Mouse (Mus musculus): ENCODE data around the gene A930004D18Rik.

The A930004D18Rik gene

GRCm38 (mm10) chr2:18038141-18038752 lies 710 bp upstream of the A930004D18Rik start:
- no peak for DNase-seq (ENCODE audit: low read depth, low spot score)

DNA sequence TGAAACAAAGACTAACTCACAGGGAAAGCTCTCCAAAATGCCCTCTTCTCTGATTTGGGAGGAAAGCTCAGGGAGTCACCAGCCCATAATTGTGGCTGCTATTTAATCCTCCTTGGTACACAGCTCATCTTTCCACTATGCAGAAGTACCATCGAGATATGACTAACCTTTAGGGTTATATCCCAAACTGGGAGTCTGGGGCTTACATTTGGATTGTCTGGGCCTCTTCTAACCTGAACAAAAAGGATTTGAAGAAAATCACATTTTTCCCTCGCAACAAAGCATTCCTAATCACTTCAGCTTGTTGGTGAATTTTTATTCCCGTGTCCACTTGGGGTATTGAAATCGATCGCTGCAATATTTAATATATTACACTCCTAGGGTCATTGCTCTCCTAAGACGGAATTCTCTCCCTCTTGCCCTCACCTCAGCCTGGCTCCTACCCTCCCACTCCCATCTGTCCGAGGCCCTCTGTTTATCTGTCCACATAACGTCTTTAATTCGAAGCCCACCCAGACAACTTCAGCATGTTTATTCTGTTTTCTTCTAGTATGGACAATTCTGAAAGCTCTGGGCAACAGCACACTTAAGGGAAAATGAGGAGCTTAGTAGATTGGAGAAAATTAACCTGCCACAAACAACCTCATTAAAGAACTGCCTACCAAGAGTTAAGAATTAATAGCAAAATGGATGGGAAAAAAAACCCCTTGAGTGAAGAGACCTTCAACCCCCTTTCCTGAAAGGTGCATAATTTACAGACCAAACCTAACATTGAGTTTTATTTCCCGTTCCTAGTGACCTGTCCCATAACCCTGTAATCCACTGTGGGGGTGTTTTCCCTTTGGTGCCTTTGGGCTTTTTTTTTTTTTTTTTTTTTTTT lies 2.9 kb downstream of the A930004D18Rik start:
- DNase-seq (ENCODE audit: low read depth, low spot score): no peak

DNA sequence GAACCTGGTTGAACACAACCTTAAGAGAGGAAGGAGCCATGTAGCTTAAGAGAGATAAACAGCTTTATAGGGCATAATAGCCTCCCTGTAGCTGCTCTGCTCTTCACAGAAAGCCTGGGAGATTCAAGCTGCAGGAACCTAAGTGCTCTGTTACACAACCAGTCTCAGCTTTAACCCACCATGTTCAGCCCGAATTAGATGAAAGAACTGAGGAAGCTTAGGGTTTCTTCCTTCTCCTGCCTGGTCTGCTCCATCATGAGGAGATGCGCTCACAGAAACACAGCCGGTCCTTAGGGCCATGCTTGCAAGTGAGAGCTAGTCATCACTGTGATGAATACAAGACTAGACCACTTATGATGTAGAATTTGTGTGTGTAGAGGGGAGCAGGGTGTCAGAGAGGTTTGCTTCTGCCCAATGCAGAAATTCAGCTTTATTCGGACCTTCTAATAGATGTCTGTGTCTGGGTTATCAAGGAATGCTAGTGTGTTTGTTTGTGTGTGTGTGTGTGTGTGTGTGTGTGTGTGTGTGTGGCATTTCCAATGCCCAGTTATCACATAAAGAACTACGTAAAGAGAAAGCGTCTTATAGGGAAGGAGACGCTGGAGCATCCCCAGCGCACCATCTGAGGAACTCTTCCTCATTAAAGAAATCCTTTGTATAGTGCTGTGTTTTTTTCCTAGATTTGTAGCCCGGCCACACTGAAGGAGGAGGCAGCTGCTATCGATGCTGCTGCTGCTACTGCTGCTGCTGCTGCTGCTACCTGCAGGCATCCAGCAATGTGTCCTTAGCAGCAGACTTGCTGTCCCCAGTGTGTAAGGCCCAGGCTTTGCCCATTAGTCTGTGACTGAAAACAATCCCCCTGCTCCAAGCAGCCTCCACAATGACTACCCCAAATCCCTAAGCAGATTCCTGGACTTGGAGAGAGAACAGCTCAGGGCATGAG lies 4.1 kb downstream of the A930004D18Rik start:
- DNase-seq (ENCODE audit: low read depth, low spot score): no peak

DNA sequence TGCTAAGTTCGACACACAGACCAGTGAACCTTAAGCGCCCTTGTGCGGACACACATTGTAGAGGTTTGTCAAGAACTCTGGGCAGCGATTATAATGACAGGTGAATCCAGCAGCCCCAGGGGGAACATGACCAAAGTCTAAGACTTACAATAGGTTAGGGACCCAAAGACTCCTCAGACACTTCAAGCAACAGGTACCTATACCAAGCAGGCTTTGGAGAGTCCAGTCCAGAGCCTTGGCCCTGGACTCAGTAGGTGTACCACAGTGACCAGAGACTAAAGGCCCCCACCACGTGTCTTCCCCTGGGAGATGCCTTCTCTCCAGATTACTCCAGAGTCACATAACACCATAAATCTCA lies 5.0 kb downstream of the A930004D18Rik start:
- no peak for DNase-seq (ENCODE audit: low read depth, low spot score)

- peak; percentile 94 for DNase-seq (ENCODE audit: low read depth, low spot score)
Observed at GRCm38 (mm10) chr2:18031831-18032537, 5.6 kb downstream of the A930004D18Rik start.

DNA sequence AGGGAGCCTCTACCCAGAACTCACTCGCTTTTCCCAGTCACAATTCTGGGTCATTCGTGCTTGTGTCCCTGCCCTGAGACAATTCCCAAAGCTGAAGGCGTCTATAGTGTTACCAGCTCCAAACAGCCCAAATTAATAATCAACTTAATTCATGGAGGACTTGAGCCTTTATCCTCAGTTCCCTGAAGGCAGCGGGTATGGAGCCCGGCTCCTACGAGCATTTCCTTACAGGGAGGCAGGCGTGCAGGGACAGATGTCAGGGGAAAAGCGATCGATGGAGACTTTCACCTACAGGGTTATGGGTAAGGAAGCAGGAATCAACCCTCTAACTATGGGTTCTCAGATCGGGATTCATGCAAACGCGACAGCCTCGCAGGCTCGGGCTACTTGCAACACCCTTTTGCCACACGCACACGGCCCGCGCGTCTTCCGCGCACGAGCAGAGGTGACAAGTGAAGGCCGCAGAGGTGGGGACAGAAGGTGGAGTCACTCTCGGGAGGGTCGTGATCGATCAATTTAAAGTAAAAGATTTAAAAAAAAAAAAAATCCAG lies 6.2 kb downstream of the A930004D18Rik start:
- DNase-seq (ENCODE audit: low read depth, low spot score): peak; percentile 70

DNA sequence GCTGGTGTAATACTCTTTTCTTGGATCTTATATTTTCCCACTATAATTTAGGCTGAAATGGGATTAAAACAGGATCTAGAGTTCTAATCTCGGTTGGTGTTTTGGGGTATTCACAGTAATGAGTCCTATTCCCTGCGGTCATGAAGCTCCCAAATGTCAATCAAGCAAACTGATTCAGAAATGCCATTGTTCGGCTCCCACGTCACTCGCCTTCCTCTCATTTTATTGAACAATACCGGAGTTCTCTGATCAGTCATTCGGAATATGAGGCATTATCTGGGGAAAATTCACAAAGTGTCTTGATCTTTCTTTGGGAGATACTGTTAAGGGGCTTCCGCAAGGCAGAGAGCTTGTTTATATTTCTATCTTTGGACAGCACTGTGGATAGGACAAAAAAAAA lies 7.0 kb downstream of the A930004D18Rik start:
- DNase-seq (ENCODE audit: low read depth, low spot score): no peak

DNA sequence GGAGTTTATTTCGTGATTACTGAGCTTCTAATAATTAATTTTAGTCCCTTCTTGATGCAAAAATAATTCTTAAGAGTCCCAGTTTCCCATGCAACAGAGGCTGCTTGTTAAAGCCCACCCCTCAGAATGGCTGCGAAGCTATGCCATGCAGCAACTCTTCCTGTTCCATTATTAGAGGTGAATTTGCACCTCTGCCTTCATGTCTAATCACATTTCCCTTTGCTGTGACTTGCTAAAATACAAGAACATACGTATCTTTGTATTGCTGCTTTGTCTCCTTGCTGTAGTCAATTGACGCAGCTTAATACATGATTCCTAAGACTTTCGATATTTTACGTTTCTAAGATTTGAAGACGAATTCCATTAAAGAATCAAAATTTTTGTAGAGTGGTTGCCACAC lies 7.9 kb downstream of the A930004D18Rik start:
- DNase-seq (ENCODE audit: low read depth, low spot score): no peak

DNA sequence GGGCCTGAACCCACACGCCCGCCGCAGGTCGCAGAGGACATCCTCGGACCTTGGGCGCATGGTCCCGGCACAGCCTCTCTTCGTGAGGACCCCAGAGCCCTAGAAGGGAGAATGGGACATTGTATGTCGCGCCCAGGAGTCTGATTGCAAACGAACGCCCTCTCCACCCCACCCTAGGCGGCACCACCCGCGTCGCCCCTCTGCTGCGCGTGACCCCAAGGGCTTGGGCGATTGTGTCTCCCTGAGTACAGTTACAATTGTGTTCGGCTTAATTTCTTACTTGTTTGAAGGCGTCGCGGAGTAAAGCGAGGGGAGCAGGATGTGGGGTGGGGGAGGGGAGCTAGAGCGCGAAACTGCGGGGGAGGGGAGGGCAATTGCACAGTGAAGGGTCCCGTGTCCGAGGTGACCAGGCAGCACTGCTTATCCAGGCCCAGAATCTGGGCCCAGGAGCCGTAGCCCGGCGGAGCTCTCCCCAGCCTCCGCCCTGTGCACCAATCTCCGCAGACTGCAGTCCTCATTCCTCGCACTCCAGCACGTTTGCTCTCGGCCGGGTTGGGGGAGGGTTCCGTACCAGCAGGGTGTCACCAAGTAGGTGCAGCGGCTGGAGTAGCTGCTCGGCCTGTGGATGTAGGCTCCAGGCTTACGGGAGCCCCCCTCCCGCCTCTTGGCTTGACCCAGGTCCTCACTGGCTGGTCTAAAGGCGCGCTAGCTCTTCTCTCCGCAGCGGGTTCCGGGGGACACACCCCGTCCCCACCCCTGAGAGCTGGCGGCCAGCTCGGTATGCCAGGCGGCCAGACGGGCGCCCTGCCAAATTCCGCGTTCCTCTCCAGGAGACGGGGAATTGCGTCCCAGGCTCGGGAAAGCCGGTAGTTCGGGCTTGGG lies 9.2 kb downstream of the A930004D18Rik start:
- DNase-seq (ENCODE audit: low read depth, low spot score): peak; percentile 92

GRCm38 (mm10) chr2:18027448-18028139 lies 9.9 kb downstream of the A930004D18Rik start:
- peak; percentile 99 for DNase-seq (ENCODE audit: low read depth, low spot score)

- DNase-seq (ENCODE audit: low read depth, low spot score): peak; percentile 89
Observed at GRCm38 (mm10) chr2:18026116-18026947, 11.2 kb downstream of the A930004D18Rik start.

DNA sequence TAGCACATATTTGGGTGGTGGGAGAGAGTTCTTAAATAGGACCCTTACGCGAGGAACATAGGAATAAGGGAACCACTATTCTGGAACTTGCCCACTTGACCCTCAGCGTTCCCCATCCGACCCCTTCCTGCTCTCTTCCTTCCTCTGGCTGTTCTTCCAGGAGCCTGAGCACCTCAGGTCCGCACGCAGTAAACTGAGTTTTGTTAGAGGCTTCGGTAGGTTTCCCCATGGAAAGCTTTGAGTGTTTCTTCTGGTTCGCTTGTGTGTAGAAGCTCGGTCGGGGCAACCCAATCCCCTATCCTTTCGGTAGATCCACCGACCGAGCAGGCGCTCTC lies 11.8 kb downstream of the A930004D18Rik start:
- no peak for DNase-seq (ENCODE audit: low read depth, low spot score)

DNA sequence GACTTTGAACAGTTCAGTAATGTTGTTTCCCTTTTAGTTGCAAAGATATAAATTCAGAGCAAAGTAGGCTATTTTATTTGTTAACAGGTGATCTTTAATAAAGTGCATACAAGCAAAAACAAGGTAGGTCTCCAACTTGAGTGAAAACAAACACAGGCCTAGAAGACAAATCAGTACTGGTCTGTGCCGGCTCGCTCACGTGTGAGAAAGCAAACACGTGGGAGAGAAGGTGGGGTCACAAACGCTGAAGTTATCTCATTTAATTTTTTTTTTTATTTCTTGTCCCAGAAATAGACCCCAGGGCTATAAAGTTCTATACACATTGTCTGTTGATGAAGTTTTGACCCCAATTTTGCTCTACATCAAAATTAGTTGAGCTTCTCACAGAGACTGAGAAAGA lies 12.4 kb downstream of the A930004D18Rik start:
- DNase-seq (ENCODE audit: low read depth, low spot score): peak; percentile 80

DNA sequence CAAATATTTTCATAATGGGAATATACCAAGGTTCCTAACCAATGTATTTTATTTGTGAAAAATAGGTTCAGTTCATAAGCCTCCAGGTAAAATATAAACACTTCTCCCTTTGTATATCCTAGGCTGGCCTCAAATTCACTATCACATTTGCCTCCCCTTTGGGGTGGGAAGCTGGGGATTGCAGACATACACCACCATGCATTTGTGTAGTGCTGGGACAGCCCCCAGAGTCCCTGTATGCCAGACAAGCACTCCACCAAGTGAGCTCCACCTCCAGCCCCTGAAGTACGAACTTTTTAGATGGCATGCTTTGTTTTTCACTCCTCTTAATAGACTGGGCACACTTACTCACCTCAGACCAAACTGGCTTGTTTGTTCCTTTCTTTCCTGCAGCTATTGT lies 14.7 kb downstream of the A930004D18Rik start:
- DNase-seq (ENCODE audit: low read depth, low spot score): no peak

GRCm38 (mm10) chr2:18019122-18019521 lies 18.4 kb downstream of the A930004D18Rik start:
- peak; percentile 50 for DNase-seq (ENCODE audit: low read depth, low spot score)

- peak; percentile 54 for DNase-seq (ENCODE audit: low read depth, low spot score)
Observed at GRCm38 (mm10) chr2:18017321-18017720, 20.2 kb downstream of the A930004D18Rik start.

DNA sequence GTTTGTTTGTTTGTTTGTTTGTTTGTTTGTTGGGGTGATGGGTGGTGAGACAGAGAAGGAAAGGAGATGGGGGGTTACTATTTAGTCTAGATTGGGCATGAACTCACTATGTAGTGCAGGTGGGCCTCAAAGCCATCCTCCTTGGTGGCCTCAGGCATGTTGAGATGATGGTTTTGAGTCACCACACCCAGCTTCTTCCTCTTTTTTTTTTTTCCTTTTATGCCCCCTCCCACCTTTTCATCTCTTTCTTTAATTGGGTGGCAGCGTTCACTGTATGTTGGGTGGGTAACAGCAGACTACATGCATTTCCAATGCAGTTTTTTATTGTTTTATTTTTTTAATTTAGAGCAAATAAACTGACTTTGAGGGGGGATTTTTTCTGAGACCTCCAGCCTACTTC lies 20.9 kb downstream of the A930004D18Rik start:
- DNase-seq (ENCODE audit: low read depth, low spot score): no peak

- DNase-seq (ENCODE audit: low read depth, low spot score): peak; percentile 69
Observed at GRCm38 (mm10) chr2:18015581-18015980, 22.0 kb downstream of the A930004D18Rik start.

DNA sequence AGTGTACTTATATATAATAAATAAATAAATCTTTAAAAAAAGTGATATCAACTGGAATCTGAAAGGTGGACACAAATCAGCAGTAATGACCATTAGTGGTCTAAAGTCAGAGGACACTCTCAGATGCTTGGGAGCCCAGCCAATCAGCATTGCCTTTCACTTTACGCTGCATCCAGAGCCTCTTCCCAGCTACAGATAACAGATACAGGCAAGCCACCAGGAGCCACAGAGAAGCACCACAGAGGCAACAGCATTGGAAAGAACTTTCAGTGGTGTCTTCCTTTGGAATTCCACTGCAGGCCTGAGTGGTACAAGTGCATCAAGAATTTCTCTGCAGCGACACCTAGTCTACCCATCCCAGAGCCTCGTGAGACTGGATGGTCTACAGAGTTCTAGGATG lies 24.7 kb downstream of the A930004D18Rik start:
- DNase-seq (ENCODE audit: low read depth, low spot score): no peak
